Mouse (Mus musculus) thymus, postnatal 14 days (tissue): ENCODE results near the gene Pigk.

Experiments used
- DNase-seq: peaks from one replicate; pipeline ENCODE4 v3.0.0; 2021

The Pigk gene

DNA sequence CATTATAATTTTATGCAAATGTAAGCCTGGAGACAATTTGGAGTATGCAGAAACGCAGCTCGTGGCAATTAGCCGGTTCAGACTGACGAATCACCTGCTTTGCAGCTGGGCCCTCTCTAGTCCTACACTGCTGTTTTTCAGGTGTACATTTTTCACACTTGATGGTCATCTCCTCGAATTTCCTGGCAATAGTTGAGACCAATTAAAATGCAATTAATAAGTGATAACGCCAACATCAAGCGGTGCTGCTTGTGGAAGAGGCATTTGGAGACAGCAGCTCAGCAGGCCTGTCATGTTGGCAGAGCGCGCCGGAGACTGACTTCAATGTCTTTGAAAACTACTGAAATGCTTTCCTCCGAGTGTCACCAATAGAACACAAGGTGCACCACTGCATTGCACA lies 310.1 kb downstream of the Pigk start:
- no peak for DNase-seq
